Mouse (Mus musculus) ES-E14 (cell line): Measurements from ENCODE around the gene Syce1l. TPM values are rescaled to one million over a fixed set of nuclear protein-coding genes. Genes with fewer than 3 reads are reported as not detected.

Experiments used
- DNase-seq: peaks from one replicate; pipeline ENCODE4 v3.0.0-alpha.2; 2013; ENCODE audit warnings: low read depth, low spot score
- H3K27ac ChIP-seq: 2 replicates; pipeline ENCODE4 v1.5.1; 2012; ENCODE audit warnings: low read depth, mild to moderate bottlenecking, low read length, moderate library complexity, mixed read lengths; ENCODE audit not compliant: poor library complexity, insufficient read depth, severe bottlenecking
- H3K36me3 ChIP-seq: 2 replicates; pipeline ENCODE4 v1.6.1; 2012; ENCODE audit warnings: mild to moderate bottlenecking, low read length, moderate library complexity, mixed read lengths; ENCODE audit not compliant: control insufficient read depth, poor library complexity, insufficient read depth, severe bottlenecking
- H3K4me1 ChIP-seq, 2 experiments: fragments of 150-350 bp in 1 of 2; sonication (generic) in 1 of 2; 2 replicates each; pipeline ENCODE4 v1.6.1; 2012; ENCODE audit warnings: low read length in 2 of 2, mild to moderate bottlenecking in 1 of 2, mixed read lengths in 1 of 2; ENCODE audit not compliant: control insufficient read depth in 2 of 2, insufficient read depth in 2 of 2, poor library complexity in 1 of 2
- H3K4me3 ChIP-seq, 2 experiments: fragments of 150-350 bp in 1 of 2; sonication (generic) in 1 of 2; 2 replicates each; pipeline ENCODE4 v1.5.1; 2012; ENCODE audit warnings: low read length in 2 of 2, low read depth in 1 of 2, mild to moderate bottlenecking in 1 of 2, mixed read lengths in 1 of 2; ENCODE audit not compliant: insufficient read depth in 1 of 2, poor library complexity in 1 of 2, severe bottlenecking in 1 of 2
- H3K9ac ChIP-seq: 2 replicates; pipeline ENCODE4 v1.6.1; 2012; ENCODE audit warnings: low read depth, mild to moderate bottlenecking, low read length, mixed read lengths; ENCODE audit not compliant: poor library complexity, insufficient read depth, severe bottlenecking
- H3K9me3 ChIP-seq: fragments of 150-350 bp; sonication (generic); 2 replicates; pipeline ENCODE4 v1.6.1; 2012; ENCODE audit warnings: low read depth, mild to moderate bottlenecking, low read length; ENCODE audit not compliant: control insufficient read depth, insufficient read depth
- CHD2 ChIP-seq: IDR thresholded peaks from 2 replicates; pipeline ENCODE4 v1.6.1; 2014; ENCODE audit warnings: mild to moderate bottlenecking, low read depth, low read length, inconsistent platforms
- HCFC1 ChIP-seq: IDR thresholded peaks from 2 replicates; pipeline ENCODE4 v1.6.1; 2012; ENCODE audit warnings: low read length, inconsistent platforms, borderline replicate concordance; ENCODE audit not compliant: insufficient read depth
- MAFK ChIP-seq: IDR thresholded peaks from 2 replicates; pipeline ENCODE4 v1.6.1; 2014; ENCODE audit warnings: mild to moderate bottlenecking, low read depth, low read length, inconsistent platforms; ENCODE audit not compliant: insufficient read depth
- ZC3H11A ChIP-seq: IDR thresholded peaks from 2 replicates; pipeline ENCODE4 v1.6.1; 2012; ENCODE audit warnings: low read depth, mild to moderate bottlenecking, inconsistent platforms, low read length, borderline replicate concordance
- ZNF384 ChIP-seq: IDR thresholded peaks from 2 replicates; pipeline ENCODE4 v1.6.1; 2012; ENCODE audit warnings: low read depth, low read length, inconsistent platforms
- in situ Hi-C, 2 experiments: fragments of 600-800 bp; cut with MboI; formaldehyde crosslinking; loops; one replicate each; pipeline ENCODE4 v1.15.1; 2025; ENCODE audit warnings: low sequenced_read_pairs in 2 of 2, inconsistent platforms in 1 of 2; ENCODE audit not compliant: unreplicated experiment in 2 of 2
- total RNA-seq: library from RNA; depleted of rRNA; stranded (reverse); fragments of 300-350 nt; gene quantifications from 2 replicates; pipeline ENCODE4 v1.2.3, GENCODE M21; 2012; rRNA removed

Gene Syce1l
- total RNA-seq = not detected in 2 replicates

GRCm38 (mm10) chr8:113642926-113643325 is at the start of gene Syce1l:
Gene Syce1l (plus strand): TSS chr8:113643213.
- Histone ChIP-seq H3K4me3 (peak within 1 kb of the TSS in 1 of 2 experiments; percentile 34; a peak in 1 of 4 replicates), H3K9ac (peak within 1 kb of the TSS; percentile 38; the same call in 1 of the 2 replicates), H3K9me3 (no peaks in the 10 kb centered on the region), H3K36me3 (peaks cover 7% of the 10 kb centered on the region), H3K4me1 (peaks cover 0 to 2% of the 10 kb centered on the region in 2 experiments; a peak in 1 of 4 replicates), H3K27ac (no peak within 1 kb of the TSS)
- DNase-seq = no peak
- no peak for TF ChIP-seq HCFC1
- in situ Hi-C loops = no loop called here

- H3K4me1 ChIP-seq = peaks cover 0 to 7% of the 10 kb centered on the region in 2 experiments; a peak in 1 of 4 replicates
- H3K4me3 ChIP-seq = no peak overlapping the region
- peak; percentile 34 for DNase-seq
- H3K9ac ChIP-seq = no peak overlapping the region
- no peak overlapping the region for H3K27ac ChIP-seq
- no peaks in the 10 kb centered on the region for H3K36me3 ChIP-seq
- TF ChIP-seq ZC3H11A = no peak
- no peak for TF ChIP-seq ZNF384
- TF ChIP-seq CHD2 = no peak
- TF ChIP-seq HCFC1 = no peak
- no peak for TF ChIP-seq MAFK
- in situ Hi-C loops = loop anchor here in 1 of 2 experiments (25.0 kb wide), 1 partner anchor 486 kb away; no protein-coding TSS in a partner anchor
- H3K9me3 ChIP-seq = no peaks in the 10 kb centered on the region
These were observed 44.6 kb upstream of the Syce1l start for GRCm38 (mm10) chr8:113598401-113598800.

GRCm38 (mm10) chr8:113632634-113633033 is 10.4 kb upstream of the Syce1l start:
- Histone ChIP-seq H3K4me3 (no peak overlapping the region), H3K9me3 (no peaks in the 10 kb centered on the region), H3K36me3 (no peaks in the 10 kb centered on the region), H3K4me1 (no peaks in the 10 kb centered on the region; a peak in 1 of 4 replicates), H3K27ac (no peak overlapping the region), H3K9ac (no peak overlapping the region)
- in situ Hi-C loops = no loop called here
- TF ChIP-seq ZNF384 (no peak), ZC3H11A (peak; percentile 53; the same call in 1 of the 2 replicates)
- DNase-seq = no peak

GRCm38 (mm10) chr8:113634161-113634560 is 8.9 kb upstream of the Syce1l start:
- in situ Hi-C loops = no loop called here
- H3K4me1 ChIP-seq = peaks cover 0 to 2% of the 10 kb centered on the region in 2 experiments; a peak in 1 of 4 replicates
- DNase-seq = no peak
- TF ChIP-seq MAFK (no peak), ZNF384 (no peak), CHD2 (no peak), HCFC1 (no peak), ZC3H11A (no peak)
- peak overlapping the region in 1 of 2 experiments; percentile 97; a peak in 2 of 4 replicates for H3K4me3 ChIP-seq
- no peaks in the 10 kb centered on the region for H3K9me3 ChIP-seq
- H3K27ac ChIP-seq = no peak overlapping the region
- peak overlapping the region; percentile 35; the same call in 1 of the 2 replicates for H3K9ac ChIP-seq
- 0 out of 2 replicates have a peak, but pooled peaks cover 2% of the 10 kb centered on the region for H3K36me3 ChIP-seq
